Mouse (Mus musculus) MEL (cell line): ENCODE measurements at regions not wholly inside any gene's neighbourhood (a gene's known extent, or its start where the extent isn't known, plus 50 kb on each side); places are given as distances from the start of the nearest gene placed in this dataset.

Experiments used
- DNase-seq: peaks from one replicate; pipeline ENCODE4 v3.0.0; 2011; ENCODE audit warnings: low read depth, low spot score
- H3K27ac ChIP-seq: 2 replicates; pipeline ENCODE4 v1.5.1; 2012; ENCODE audit warnings: low read depth, mild to moderate bottlenecking, control low read depth, low read length, moderate library complexity; ENCODE audit not compliant: control insufficient read depth
- H3K27me3 ChIP-seq, 2 experiments: fragments of 150-350 bp in 1 of 2; sonication (generic) in 1 of 2; 2 replicates each; pipeline ENCODE4 v1.6.1; 2012; ENCODE audit warnings: low read length in 2 of 2, mild to moderate bottlenecking in 2 of 2, improper control_type of control experiment in 1 of 2, moderate library complexity in 1 of 2; ENCODE audit not compliant: insufficient read depth in 2 of 2, control insufficient read depth in 1 of 2
- H3K36me3 ChIP-seq, 2 experiments: 2 replicates each; pipeline ENCODE4 v1.6.1; 2012 to 2014; ENCODE audit warnings: low read length in 2 of 2, improper control_type of control experiment in 1 of 2, inconsistent platforms in 1 of 2, mild to moderate bottlenecking in 1 of 2; ENCODE audit not compliant: insufficient read depth in 2 of 2, control insufficient read depth in 1 of 2
- H3K4me1 ChIP-seq, 2 experiments: fragments of 150-350 bp in 1 of 2; sonication (generic) in 1 of 2; 2 replicates each; pipeline ENCODE4 v1.6.1; 2012; ENCODE audit warnings: low read length in 2 of 2, improper control_type of control experiment in 1 of 2, mild to moderate bottlenecking in 1 of 2; ENCODE audit not compliant: insufficient read depth in 2 of 2, control insufficient read depth in 1 of 2
- H3K4me3 ChIP-seq, 2 experiments: fragments of 150-350 bp in 1 of 2; sonication (generic) in 1 of 2; 2 replicates each; pipeline ENCODE4 v1.5.1; 2012; ENCODE audit warnings: low read depth in 2 of 2, low read length in 2 of 2, mild to moderate bottlenecking in 2 of 2, moderate library complexity in 2 of 2, control low read depth in 1 of 2, improper control_type of control experiment in 1 of 2; ENCODE audit not compliant: control insufficient read depth in 1 of 2, insufficient read depth in 1 of 2
- H3K79me2 ChIP-seq: 2 replicates; pipeline ENCODE4 v1.6.1; 2012; ENCODE audit warnings: mild to moderate bottlenecking, low read length, moderate library complexity; ENCODE audit not compliant: control insufficient read depth, poor library complexity, insufficient read depth
- H3K9ac ChIP-seq: 2 replicates; pipeline ENCODE4 v1.6.1; 2012; ENCODE audit warnings: low read depth, mild to moderate bottlenecking, control low read depth, low read length, moderate library complexity; ENCODE audit not compliant: control insufficient read depth, poor library complexity, severe bottlenecking
- H3K9me3 ChIP-seq: fragments of 150-350 bp; sonication (generic); replicated peaks from 2 replicates; pipeline ENCODE4 v1.6.1; 2012; ENCODE audit warnings: mild to moderate bottlenecking, low read length, improper control_type of control experiment, moderate library complexity; ENCODE audit not compliant: insufficient read depth
- CHD1 ChIP-seq: IDR thresholded peaks from 2 replicates; pipeline ENCODE4 v1.6.1; 2012; ENCODE audit warnings: low read depth, mild to moderate bottlenecking, inconsistent platforms, low read length, improper control_type of control experiment
- CHD2 ChIP-seq: IDR thresholded peaks from 2 replicates; pipeline ENCODE4 v1.6.1; 2011; ENCODE audit warnings: low read length, improper control_type of control experiment
- E2F4 ChIP-seq: IDR thresholded peaks from 2 replicates; pipeline ENCODE4 v1.6.1; 2011; ENCODE audit warnings: low read depth, low read length, improper control_type of control experiment, borderline replicate concordance
- ELF1 ChIP-seq: IDR thresholded peaks from 2 replicates; pipeline ENCODE4 v1.6.1; 2014; ENCODE audit warnings: low read depth, mild to moderate bottlenecking, inconsistent platforms, low read length, improper control_type of control experiment, moderate library complexity
- ETS1 ChIP-seq: IDR thresholded peaks from 2 replicates; pipeline ENCODE4 v1.6.1; 2012; ENCODE audit warnings: low read depth, mild to moderate bottlenecking, inconsistent platforms, low read length, improper control_type of control experiment, moderate library complexity
- GABPA ChIP-seq: IDR thresholded peaks from 2 replicates; pipeline ENCODE4 v1.6.1; 2012; ENCODE audit warnings: low read depth, mild to moderate bottlenecking, inconsistent platforms, low read length, improper control_type of control experiment, moderate library complexity
- GATA1 ChIP-seq: IDR thresholded peaks from 2 replicates; pipeline ENCODE4 v1.6.1; 2011; ENCODE audit warnings: low read depth, low read length, improper control_type of control experiment
- KAT2A ChIP-seq: conservative IDR thresholded peaks from 2 replicates; pipeline ENCODE4 v1.6.1; 2012; ENCODE audit warnings: low read depth, low read length, improper control_type of control experiment, inconsistent platforms
- MXI1 ChIP-seq: IDR thresholded peaks from 2 replicates; pipeline ENCODE4 v1.6.1; 2011; ENCODE audit warnings: mild to moderate bottlenecking, low read depth, low read length, improper control_type of control experiment
- MYC ChIP-seq: IDR thresholded peaks from 2 replicates; pipeline ENCODE4 v1.6.1; 2011; ENCODE audit warnings: low read depth, mild to moderate bottlenecking, low read length, improper control_type of control experiment, moderate library complexity
- NRF1 ChIP-seq: IDR thresholded peaks from 2 replicates; pipeline ENCODE4 v1.6.1; 2014; ENCODE audit warnings: low read depth, mild to moderate bottlenecking, inconsistent platforms, low read length, improper control_type of control experiment, moderate library complexity; ENCODE audit not compliant: poor library complexity, insufficient read depth, severe bottlenecking
- POLR2A ChIP-seq, 2 experiments: IDR thresholded peaks; 2 replicates each; pipeline ENCODE4 v1.6.1; 2011 to 2012; ENCODE audit warnings: low read length in 2 of 2, mild to moderate bottlenecking in 2 of 2, control low read depth in 1 of 2, improper control_type of control experiment in 1 of 2, low read depth in 1 of 2, moderate library complexity in 1 of 2; ENCODE audit not compliant: control insufficient read depth in 1 of 2, insufficient read depth in 1 of 2, poor library complexity in 1 of 2
- RAD21 ChIP-seq: IDR thresholded peaks from 2 replicates; pipeline ENCODE4 v1.6.1; 2011; ENCODE audit warnings: mild to moderate bottlenecking, low read depth, low read length, improper control_type of control experiment
- SMC3 ChIP-seq: IDR thresholded peaks from 2 replicates; pipeline ENCODE4 v1.6.1; 2011; ENCODE audit warnings: low read depth, low read length, improper control_type of control experiment
- TAL1 ChIP-seq: IDR thresholded peaks from 2 replicates; pipeline ENCODE4 v1.6.1; 2012; ENCODE audit warnings: mild to moderate bottlenecking, inconsistent platforms, low read length, moderate library complexity, mixed read lengths
- TCF12 ChIP-seq: IDR thresholded peaks from 2 replicates; pipeline ENCODE4 v1.6.1; 2014; ENCODE audit warnings: low read depth, mild to moderate bottlenecking, inconsistent platforms, low read length, improper control_type of control experiment, moderate library complexity
- ZKSCAN1 ChIP-seq: IDR thresholded peaks from 2 replicates; pipeline ENCODE4 v1.6.1; 2012; ENCODE audit warnings: low read depth, mild to moderate bottlenecking, inconsistent platforms, low read length, improper control_type of control experiment, moderate library complexity

- Histone ChIP-seq H3K27me3 (no peaks in the 10 kb centered on the region), H3K4me3 (no peak overlapping the region), H3K4me1 (no peaks in the 10 kb centered on the region), H3K79me2 (no peaks in the 10 kb centered on the region), H3K36me3 (no peaks in the 10 kb centered on the region), H3K9me3 (no peaks in the 10 kb centered on the region), H3K9ac (no peak overlapping the region), H3K27ac (no peak overlapping the region)
- TF ChIP-seq GABPA (no peak), E2F4 (no peak), ELF1 (no peak), TAL1 (no peak)
- no peak for DNase-seq
Observed at GRCm38 (mm10) chr14:33856992-33857391, 66.4 kb upstream of the Gdf10 start.

GRCm38 (mm10) chr14:33864796-33865195, 58.6 kb upstream of the Gdf10 start:
- no peaks in the 10 kb centered on the region for H3K79me2 ChIP-seq
- no peak overlapping the region for H3K27ac ChIP-seq
- H3K9me3 ChIP-seq = no peaks in the 10 kb centered on the region
- no peak overlapping the region for H3K9ac ChIP-seq
- DNase-seq = no peak
- no peak overlapping the region for H3K4me3 ChIP-seq
- TF ChIP-seq NRF1 (no peak), MXI1 (no peak), CHD2 (no peak), SMC3 (no peak), ZKSCAN1 (no peak)
- TF ChIP-seq, all 39 proteins: peak for 0
- H3K4me1 ChIP-seq = no peaks in the 10 kb centered on the region
- no peaks in the 10 kb centered on the region for H3K36me3 ChIP-seq
- H3K27me3 ChIP-seq = no peaks in the 10 kb centered on the region

- Histone ChIP-seq H3K9me3 (no peaks in the 10 kb centered on the region), H3K36me3 (no peaks in the 10 kb centered on the region)
- no peak for DNase-seq
- TF ChIP-seq POLR2A (IDR thresholded peaks at IDR 0.05; ENCODE audit: control insufficient read depth in 1 of 2, insufficient read depth in 1 of 2, low read depth in 1 of 2, low read length in 2 of 2, poor library complexity in 1 of 2) (no peak), ETS1 (no peak), TCF12 (no peak), KAT2A (no peak), CHD1 (no peak), GATA1 (no peak), E2F4 (no peak), RAD21 (no peak), MYC (no peak)
- TF ChIP-seq, all 39 proteins: peak for 0
- no peaks in the 10 kb centered on the region for H3K27me3 ChIP-seq
- no peak overlapping the region for H3K4me3 ChIP-seq
- no peaks in the 10 kb centered on the region for H3K4me1 ChIP-seq
- no peak overlapping the region for H3K27ac ChIP-seq
- H3K9ac ChIP-seq = no peak overlapping the region
- H3K79me2 ChIP-seq = no peaks in the 10 kb centered on the region
Observed at GRCm38 (mm10) chr14:33865746-33866145, 57.6 kb upstream of the Gdf10 start.
